Mouse (Mus musculus) cerebellum, adult 18-20 months (tissue): ENCODE measurements at regions not wholly inside any gene's neighbourhood (a gene's known extent, or its start where the extent isn't known, plus 50 kb on each side); places are given as distances from the start of the nearest gene placed in this dataset.
A peak's percentile ranks its signal among the peaks of the same experiment; 100 is the strongest.

Experiments
- DNase-seq, 2 experiments: peaks; one replicate each; pipeline ENCODE4 v3.0.0; 2021

DNA sequence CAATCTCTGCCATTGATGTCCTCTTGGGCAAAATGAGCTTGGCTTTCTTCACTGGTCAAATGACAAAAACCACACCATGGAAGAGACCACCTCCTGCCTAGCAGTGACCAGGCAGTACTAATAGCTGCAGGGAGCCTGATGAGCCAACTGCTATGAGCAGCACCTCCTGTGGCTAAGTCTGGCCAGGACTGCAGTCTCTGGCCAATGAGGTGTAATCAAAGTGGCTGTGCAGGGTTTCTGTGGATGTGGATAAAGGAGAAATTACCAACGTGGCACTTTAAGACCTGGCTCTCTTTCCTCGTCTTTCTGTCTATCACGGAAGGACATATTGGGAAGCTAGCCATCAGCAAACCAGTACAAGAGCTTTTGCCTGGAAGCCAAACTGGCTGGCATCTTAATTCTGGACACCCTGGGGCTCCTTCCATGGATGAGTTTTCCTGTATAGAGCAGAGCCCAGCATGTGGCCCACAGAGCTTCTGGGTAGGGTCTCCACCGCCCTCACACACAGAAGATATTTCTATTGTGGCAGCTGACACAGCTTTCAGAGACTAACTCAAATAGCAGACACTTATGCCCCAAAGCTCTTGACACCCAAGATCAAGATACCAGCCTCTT lies 188.2 kb upstream of the Rybp start:
- peak; percentile 59 to 61 for DNase-seq

DNA sequence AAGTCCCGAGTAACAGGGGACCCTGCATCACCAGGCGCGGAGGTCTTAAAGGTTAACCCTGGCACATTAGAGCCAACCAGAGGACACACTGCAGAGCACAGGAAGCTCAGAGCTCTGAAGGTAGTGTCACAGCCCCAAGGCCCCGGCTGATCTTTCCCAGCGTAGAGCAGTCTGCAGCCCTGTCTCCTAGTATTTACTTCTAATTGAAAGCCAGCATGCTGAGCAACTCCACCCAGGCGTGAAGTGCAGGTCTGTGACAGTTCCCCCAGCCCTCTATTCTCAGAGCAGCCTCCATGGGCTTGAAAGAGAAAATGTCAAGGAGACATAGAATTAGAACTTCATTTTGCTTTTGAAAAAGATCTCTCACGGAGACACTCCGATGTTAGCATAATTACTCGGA lies 187.0 kb upstream of the Rybp start:
- DNase-seq: no peak

DNA sequence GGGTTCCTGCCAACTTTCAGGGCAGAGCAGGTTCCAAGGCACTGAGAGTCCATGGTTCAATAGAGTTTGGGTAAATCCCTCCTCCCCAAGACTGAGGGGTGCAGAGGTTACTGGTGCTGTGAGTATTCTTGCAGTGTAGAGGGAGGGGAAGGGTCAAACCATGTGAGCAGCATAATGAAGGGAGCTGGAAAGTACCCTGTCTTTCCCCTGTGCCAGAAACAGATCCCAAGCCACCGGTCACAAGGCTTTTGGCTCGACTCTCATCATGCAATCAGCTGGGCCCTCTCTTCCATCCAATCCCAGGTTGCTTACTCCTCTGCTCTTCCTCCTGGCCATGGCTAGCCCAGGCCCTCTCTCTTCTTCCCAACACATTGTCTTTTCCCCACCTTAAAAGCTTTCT lies 182.8 kb upstream of the Rybp start:
- no peak for DNase-seq

DNA sequence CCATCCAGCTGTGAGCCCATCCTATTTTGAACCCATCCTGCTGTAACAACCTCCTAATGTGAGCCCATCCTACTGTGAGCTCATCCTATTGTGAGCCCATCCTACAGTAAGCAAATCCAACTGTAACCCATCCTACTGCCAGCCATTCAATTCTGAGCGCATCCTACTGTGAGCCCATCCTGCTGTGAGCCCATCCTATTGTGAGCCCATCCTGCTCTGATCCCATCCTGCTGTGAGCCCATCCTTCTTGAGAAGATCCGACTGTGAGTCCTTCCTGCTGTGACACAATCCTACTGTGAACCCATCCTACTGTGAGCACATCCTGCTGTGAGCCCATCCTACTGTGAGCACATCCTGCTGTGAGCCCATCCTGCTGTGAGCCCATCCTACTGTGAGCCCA lies 175.5 kb upstream of the Rybp start:
- no peak for DNase-seq

DNA sequence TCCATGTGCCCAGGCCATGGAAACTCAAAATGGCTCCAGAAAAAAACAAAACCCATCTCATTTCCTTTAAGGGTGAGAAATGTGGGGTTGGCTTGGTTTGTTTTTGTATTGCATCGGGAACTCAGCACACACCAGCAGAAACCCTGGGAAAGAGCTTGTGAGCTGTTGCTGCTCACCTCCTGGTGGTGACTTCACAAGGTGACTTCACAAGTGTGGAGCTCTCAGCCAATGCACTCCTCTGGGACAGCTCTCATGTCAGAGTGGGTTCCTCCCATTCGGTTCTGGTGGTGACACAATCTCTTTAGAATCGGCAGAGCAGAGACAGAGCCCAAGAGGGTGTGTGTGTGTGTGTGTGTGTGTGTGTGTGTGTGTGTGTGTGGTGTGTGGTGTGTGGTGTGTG lies 166.1 kb upstream of the Rybp start:
- DNase-seq: no peak

DNA sequence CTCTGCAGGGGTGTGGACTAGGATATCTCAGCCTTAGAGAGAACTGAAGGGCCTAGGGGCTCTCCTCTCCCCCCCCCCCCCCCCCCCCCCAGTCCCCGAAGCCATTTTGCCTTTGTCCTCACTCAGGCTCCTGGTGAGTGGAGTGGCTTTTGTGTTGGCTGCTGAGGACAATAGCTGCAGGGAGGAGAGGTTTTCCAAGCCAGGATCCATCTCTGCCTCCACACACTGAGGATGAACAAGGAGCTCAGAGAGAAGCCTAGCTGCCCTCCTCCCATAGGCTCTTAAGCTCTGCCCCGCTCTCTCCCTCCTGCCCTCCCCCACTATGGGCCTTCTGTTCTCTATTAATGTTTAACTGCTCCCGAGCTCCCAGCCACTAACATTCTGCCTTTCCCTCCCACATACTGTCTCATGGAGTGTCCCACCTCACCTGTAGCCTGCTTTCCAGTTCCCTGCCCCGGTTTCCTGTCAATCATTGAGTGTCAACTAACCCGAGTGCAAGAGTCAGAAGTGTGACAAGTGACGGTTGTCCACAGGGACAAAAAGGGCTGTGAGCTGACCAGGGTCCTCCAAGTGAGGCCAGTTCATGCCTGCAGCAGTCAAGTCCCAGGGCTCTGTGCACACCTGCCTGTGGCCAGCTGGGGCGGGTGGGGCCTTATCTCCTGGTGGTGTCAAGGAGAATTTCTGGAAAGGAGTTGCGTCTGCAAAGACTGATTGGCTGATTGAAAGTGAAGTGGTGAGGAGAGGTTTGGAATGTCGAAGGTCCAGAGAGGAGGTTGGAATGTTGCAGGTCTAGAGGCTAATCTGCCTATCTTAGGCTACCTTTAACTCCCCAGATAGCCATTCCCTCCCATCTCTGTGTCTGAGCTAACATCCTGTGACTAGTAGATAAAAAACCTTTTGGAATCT lies 165.1 kb upstream of the Rybp start:
- DNase-seq: no peak

DNA sequence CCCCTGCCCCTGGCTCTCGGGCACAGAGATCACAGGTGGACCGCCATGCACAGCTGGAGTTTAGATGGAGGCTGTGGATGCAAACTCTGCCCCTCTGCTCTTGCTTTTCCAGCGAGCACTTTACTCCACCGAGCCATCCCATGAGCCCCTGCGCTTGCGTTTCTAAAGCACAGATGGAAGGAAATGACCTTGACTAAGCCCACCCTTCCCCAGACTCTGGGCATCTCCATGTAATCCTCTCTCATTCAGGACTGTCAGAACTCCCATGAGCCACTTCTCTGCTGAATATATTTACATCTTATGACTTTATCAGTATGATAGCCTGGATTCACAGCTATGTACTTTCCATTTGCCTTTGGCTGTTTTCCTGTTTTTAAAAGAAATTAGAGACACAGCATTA lies 162.8 kb upstream of the Rybp start:
- DNase-seq: no peak

DNA sequence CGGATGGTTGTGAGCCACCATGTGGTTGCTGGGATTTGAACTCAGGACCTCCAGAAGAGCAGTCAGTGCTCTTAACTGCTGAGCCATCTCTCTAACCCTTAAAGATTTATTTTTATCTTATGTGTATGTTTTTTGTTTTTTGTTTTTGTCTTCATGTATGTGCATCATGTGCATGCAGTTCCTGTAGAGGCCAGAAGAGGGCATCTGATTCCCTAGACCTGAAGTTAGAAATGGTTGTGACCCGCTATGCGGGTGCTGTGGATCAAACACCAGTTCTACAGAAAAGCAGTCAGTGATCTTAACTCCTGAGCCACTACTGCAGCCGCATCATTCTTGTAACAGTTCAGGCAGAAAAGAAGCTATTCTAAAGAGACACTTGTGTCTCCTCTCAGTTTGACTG lies 161.8 kb upstream of the Rybp start:
- DNase-seq: no peak

DNA sequence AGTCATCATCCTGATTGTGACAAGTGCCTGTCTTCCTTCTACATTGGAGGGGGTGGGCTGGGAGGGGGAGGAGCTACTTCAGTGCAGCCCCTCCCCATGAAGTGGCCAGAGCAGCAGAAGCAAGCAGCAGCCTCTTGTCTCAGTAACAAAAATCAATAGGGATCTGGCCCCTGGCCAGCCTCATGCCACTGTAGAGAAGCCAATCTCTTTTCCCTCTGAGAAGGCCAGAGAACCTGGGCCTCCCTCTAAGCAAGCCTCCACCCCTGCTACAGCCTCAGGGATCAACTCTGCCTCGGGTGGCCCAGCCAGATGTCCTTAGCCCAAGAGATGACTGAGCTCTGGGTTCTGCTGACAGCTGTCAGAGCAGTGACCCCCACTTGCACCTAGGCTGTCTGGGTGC lies 159.9 kb upstream of the Rybp start:
- no peak for DNase-seq

DNA sequence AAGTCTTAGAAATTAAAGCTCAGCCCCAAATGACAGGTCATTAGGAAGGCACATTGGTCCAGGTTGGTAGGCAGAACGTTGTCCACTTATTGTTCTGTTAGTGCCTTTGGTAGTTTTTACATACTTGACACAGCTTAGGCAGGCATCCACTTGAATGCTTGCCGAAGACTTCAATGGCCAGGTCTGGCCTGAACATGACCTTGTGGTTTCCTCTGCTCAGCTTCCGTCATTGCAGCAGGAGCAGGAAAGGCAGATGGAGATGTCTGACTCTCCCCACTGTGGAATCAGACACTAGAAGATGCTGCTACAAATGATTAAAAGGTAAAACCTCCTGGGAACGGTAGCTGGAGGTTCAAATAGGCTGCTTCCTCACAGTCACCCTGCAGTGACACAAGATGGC lies 159.5 kb upstream of the Rybp start:
- no peak for DNase-seq

DNA sequence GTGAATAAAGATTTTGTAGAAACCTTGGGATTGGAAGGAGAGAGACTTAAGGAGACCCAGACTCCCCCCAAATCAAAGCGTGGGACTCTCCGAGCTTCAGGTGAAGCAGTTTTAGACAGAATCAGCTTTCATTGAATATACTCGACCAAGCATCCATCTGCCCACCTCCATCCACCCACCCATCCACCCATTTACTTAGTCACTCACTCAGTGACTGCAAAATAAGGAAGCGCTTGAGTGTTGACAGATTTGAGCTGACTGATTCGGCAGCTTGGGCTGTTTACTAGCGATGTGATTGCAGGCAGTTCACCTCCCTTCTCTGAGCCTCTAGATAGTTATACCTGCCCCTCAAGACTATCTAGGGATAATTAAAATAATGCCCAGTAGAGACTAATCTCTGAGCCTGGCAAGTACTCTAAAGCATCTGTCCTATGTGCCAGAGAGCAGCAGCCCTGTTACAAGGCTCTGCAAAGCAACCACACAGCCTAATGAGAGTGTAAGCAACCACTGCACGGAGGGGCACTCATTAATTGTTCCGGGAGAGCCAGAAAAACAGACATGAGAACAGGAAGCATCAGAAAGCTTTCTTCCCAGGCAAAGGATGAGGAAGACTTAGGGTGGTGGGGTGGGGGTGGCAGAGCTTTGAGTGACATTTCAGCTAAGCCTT lies 151.9 kb upstream of the Rybp start:
- no peak for DNase-seq

DNA sequence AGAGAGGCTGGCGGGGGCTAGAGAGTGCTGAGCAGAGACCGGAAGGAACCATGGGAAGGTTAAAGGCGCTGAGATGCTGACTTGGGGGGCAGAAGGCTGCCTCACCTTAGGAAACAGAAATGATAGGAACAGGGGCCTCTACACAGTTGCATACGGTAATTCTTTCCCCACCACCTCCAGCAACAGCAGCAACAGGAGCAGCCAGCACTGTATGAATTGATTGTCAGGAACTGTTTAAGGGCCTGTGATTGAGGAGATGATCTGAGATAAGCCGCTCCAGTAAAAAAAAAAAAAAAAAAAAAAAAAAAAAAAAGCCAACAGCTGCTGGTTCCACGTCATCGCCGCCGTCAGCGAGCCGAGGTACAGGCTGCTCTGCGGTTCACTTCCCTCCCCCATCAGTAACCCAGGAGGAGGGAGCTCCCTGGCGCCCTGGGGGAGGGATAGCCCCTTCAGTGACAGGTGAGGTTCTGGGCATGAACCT lies 151.3 kb upstream of the Rybp start:
- DNase-seq: no peak

DNA sequence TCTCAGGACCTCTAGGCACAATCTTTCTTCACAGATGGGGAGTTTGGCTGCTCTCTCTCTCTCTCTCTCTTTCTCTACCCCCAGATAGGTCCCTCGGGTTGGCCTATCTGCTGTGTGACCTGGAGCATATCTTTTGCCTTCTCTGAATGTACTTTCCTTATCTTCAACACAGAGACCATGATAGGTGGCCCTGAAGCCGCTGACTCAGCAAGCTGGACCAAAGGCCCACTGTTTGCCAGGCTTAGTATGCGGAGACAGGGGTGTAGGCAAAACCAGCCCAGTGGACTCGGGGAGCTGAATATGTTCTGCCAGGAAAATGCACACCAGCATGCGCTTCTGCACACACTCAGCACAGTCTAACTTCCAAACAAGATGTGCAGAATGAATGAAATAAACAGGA lies 150.7 kb upstream of the Rybp start:
- no peak for DNase-seq

DNA sequence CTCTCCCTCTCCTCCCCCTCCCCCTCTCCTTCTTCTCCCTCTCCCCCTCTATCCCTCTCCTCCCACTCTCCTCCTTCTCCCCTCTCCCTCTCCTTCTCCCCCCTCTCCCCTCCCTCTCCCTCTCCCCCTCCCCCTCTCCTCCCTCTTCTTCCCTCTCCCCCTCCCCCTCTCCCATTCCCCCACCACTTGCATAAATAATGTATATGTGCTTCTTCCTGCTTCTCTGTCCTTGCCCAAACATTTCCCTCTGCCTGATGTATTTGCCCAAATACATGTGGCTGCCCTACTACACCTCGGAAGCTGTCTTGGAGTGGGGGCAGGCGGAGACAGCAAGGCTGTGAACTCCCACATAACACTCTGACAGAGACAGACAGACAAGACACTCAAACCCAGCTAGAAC lies 149.2 kb upstream of the Rybp start:
- no peak for DNase-seq

DNA sequence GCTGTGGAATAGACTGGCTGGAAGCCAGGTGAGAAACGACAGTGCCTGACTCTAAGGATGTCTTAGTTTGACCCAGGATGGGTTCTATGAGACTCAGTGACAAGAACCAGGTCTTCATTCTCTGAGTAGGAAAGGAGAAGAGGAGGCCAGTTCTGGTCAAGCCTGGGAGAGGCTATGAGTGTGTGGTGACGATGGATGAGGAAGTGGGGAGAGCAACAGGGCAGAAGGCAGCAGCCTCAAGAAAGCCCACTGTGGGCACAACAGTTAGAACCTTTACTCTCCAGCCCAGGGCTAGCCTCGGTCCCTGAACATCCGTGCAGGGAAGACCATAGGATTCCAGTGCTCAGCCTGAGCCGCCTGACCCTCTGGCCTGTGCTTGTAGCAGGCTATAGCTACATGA lies 147.9 kb upstream of the Rybp start:
- DNase-seq: no peak

DNA sequence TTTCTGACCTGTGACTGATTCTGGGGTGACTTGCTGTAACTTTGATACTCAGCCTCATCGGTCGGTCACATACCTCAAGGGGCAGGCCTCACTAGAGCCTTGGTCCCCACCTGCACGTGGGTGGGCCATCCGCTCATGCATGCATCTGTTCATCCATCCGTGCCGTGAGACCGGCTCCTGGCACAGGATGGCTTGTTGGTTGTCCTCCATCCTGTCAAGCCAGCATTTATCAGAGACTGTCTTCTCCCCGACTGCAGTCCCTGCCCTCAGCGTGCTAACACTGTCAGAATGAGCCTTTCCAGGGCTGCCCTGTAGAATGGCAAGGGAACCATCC lies 146.2 kb upstream of the Rybp start:
- no peak for DNase-seq

DNA sequence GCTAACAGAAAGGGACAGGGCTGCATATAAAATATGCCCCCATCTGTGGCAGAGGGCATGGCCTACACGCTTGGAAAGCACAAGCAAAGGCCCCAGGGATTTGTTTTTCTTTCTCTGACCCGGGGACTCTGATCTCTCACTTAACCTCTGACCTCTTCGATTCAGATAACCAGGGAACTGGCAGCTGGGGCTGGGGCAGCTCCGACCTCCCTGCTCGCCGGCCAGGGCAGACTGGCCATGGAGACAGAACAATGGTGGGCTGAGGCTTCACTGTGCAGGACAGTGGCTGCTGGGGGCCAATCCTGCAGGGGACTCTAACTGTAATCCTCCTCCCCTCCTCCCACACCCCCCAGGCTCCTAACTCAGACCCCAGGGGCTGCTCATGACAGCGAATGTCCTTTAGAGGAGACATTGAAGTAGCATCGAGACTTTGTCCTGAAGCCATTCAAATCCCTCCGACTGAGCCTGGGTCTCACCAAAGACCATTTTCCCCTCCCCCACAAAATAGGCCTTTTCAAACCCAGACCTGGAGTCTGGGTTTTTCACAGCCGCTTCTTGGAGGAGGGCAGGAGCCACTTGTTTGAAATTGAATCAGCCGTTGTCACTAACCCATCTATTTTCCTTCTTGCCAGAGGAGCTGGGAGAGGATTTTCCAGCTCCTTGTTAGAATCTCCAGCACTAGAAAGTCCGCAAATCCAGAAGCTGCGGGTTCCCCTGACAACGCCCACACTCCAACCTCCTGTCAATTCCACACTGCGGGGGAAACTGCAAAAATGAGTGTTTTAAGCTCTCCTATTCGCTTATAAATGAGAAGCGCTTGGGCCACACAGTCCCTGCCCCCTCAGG lies 145.6 kb upstream of the Rybp start:
- DNase-seq: no peak

DNA sequence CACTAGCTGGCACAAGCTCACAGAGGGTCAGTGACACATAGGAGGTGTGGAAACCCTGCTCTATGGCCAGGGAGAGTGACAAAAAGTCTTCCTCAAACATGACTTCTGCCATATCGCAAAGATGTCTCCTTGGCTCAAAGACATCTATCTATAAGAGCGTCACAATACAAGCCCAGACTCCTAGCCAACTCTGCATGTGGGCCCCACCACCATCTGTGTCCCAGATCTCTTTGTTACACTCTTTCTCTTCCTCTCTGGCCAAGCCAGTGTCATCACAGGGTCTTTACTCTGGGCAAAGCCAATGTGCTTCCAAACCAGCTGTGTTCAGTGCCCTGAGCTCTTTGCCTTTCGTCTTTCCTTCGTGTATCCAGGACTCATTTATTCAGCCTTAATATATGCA lies 143.0 kb upstream of the Rybp start:
- DNase-seq: no peak

DNA sequence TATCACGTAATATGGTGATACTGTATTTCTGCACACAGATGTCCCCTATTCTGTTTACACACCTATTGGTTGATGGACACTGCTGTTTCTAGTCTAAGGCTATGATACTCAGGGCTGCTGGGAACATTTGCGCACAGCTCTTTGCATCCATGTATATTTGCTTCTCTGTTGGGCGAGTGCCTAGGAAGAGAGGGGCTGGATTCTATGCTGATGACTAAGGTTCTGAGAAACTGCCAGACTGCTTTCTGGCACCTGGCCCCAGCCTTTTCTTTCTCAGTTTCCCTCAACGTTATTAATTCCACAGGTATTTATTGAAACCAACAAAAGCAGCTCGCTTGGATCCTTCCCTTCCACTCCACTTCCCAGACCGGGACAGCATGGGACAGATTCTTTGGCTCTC lies 142.2 kb upstream of the Rybp start:
- DNase-seq: no peak

DNA sequence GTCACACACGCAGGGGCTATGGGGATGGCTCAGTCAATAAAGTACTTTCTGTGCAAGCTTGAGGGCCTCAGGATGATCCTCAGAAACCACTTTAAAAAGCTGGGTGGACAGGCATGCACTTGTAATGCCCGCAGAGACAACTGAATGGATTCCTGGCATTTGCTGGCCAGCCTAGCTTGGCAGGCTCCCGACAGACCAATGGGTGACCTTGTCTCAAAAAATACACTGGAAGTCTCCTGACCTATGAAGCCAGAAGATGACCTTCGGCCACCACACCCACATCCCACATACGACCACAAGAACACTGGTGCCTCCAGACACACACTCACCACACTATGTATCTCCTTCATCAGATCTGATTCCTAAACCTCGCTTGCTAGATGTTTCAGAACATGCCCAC lies 141.5 kb upstream of the Rybp start:
- DNase-seq: no peak

DNA sequence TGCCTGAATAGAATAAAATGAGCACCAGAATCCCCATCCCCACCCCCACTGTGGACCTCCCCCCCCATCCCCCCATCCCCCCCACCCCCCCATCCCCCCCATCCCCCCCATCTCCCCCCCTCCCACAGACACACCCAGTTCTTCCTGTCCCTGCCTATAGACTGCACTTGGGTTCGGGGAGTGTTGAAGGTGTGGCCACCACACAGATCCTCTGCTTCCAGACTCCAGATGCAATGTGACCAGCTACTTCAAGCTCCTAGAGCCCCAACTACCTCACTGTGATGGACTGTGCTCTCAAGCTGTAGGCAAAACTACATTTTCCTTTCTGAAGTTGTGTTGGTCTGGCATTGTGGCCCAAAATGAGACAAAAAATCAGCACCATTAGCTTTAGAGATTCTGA lies 138.3 kb upstream of the Rybp start:
- DNase-seq: no peak

DNA sequence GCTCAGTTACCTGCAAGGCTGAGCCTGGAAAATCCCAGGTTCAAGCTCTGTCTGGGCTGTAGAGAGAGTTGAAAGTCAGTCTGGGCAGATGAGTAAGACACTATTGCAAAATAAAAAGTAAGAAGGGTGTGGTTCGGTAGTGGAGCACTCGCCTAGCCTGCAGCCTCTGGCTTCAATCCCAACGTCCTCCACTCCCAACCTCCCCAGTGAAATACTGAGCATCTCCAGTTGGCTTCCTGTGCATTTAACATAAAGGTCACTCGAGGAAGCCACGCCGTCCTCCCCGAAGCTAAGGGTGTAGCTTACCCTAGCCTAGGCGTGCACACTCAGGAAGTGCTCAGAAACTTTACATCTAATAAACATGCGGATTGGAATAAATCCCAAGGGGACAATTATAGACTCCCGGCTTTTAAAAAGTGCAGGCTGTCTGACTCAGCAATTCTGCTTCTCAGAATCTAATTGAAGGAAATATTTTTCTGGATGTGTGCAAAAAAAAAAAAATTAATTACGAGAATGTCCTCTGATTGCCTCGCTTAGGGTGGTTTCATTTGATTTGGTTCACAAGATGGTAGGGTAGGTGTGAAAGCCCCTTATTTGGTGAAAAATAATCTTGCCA lies 137.6 kb upstream of the Rybp start:
- DNase-seq: no peak

DNA sequence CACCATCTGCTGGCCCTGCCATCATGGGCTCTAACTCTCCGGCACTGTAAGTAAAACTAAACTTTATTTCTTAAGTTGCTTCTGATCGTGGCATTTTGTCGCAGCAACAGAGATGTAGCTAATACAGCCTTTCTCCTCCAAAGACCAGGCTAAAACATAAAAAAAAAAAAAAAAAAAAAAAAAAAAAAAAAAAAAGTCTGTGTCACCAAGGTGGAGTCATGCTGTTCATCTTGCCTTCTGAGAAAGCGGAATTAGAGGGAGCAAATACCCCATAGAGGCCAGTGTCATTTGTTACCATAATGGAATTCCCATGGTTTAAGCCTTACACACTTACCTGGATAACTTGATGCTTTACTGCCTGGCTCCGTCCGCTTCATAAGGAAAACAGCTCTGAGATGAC lies 136.9 kb upstream of the Rybp start:
- DNase-seq: no peak
